Mouse (Mus musculus) heart, embryonic 10.5 days (tissue): ENCODE data around the gene Olfr345. TPM values are rescaled to one million over a fixed set of nuclear protein-coding genes. Genes with fewer than 3 reads are reported as not detected.

ENCODE experiments used
- DNase-seq: peaks from one replicate; pipeline ENCODE4 v3.0.0-alpha.2; 2017; ENCODE audit warnings: low spot score
- H3K27ac ChIP-seq: fragments of 300-500 bp; sonication (generic); 2 replicates; pipeline ENCODE4 v1.5.1; 2016; ENCODE audit warnings: mild to moderate bottlenecking
- H3K27me3 ChIP-seq: fragments of 300-500 bp; sonication (generic); 2 replicates; pipeline ENCODE4 v1.6.1; 2016; ENCODE audit warnings: mild to moderate bottlenecking; ENCODE audit not compliant: poor library complexity, insufficient read depth, severe bottlenecking
- H3K36me3 ChIP-seq: fragments of 300-500 bp; sonication (generic); 2 replicates; pipeline ENCODE4 v1.6.1; 2016; ENCODE audit warnings: mild to moderate bottlenecking, moderate library complexity
- H3K4me1 ChIP-seq: fragments of 300-500 bp; sonication (generic); 2 replicates; pipeline ENCODE4 v1.6.1; 2016; ENCODE audit warnings: mild to moderate bottlenecking
- H3K4me3 ChIP-seq: fragments of 300-500 bp; sonication (generic); 2 replicates; pipeline ENCODE4 v1.5.1; 2016; ENCODE audit warnings: mild to moderate bottlenecking, moderate library complexity
- H3K9me3 ChIP-seq: fragments of 300-500 bp; sonication (generic); 2 replicates; pipeline ENCODE4 v1.6.1; 2016; ENCODE audit warnings: mild to moderate bottlenecking, moderate library complexity
- WGBS: fragments of 180-500 bp; shearing (Covaris S2); methylation state at CpG from one replicate; pipeline ENCODE4 v1.1.7; 2016; 5-methylcytosine and 5-hydroxymethylcytosine counted together
- polyA plus RNA-seq: library from polyadenylated mRNA; unstranded; fragments of >200 nt; fragmentation: Nextera tagmentation; extraction: Ambion mirVana; gene quantifications from 2 replicates; pipeline ENCODE4 v1.2.1, GENCODE M21; 2016

Olfr345 gene
- polyA plus RNA-seq: not detected in 2 replicates

DNA sequence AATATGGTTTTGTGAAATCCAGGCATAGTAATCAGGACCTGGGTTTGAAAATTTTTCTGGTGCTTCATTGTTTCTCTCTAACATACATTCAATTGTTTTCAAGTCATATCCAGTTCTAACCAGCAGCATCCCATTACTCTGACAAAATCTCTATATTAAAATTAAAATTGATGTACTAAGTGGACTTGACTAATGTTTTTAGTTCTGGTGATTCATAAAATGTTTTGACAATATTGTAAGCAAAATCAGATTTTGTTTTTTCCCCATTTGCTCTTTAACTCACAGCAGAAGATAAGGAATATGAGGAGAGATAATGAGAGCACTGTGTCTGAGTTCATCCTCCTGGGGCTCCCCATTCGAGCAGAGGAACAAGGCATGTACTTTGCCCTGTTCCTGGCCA lies at the start of gene Olfr345:
Olfr345 (plus strand) TSS at position 301 of the 400 bp plus-strand sequence.
- Histone ChIP-seq H3K36me3 (no peaks in the 10 kb centered on the region), H3K4me1 (no peaks in the 10 kb centered on the region), H3K9me3 (peaks cover 6% of the 10 kb centered on the region; the same call in 1 of the 2 replicates), H3K27me3 (no peaks in the 10 kb centered on the region), H3K4me3 (no peak within 1 kb of the TSS), H3K27ac (no peak within 1 kb of the TSS)
- no peak for DNase-seq
- 71% methylated on average over 1 of the region's 1 CpGs for WGBS

DNA sequence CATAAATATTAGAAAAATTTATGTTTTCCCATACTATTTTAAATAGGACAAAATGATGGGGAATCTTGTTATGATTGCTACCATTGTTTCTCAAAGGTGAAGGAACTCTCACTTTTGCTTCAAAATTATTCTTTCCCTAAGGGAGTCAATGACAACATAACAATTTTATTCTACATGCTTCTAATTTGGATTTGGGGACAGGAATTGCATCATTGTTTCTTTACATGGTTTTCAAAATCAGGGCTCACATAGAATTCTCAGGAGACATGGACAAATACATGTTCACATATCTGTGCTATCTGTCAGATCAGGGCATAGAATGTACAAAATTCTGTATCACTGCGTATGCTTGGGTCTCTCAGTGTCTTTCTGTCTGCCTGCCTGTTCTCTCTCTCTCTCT lies 45.6 kb downstream of the Olfr345 start, which contains the start of gene Olfr346:
Olfr346 (plus strand) TSS at position 301 of the 400 bp plus-strand sequence.
- no peak for DNase-seq
- H3K4me1 ChIP-seq: no peaks in the 10 kb centered on the region
- H3K36me3 ChIP-seq: no peaks in the 10 kb centered on the region
- no peak within 1 kb of the TSS for H3K4me3 ChIP-seq
- WGBS: 95% methylated on average over 1 of the region's 1 CpGs
- H3K27me3 ChIP-seq: no peaks in the 10 kb centered on the region
- no peak within 1 kb of the TSS for H3K27ac ChIP-seq
- H3K9me3 ChIP-seq: peaks cover 7% of the 10 kb centered on the region

Other genes starting within 250 kb of the Olfr345 start
- not detected in 2 replicates for gene Olfr339, start 221.1 kb upstream of the Olfr345 start, polyA plus RNA-seq
- gene Olfr340, start 187.5 kb upstream of the Olfr345 start, polyA plus RNA-seq: not detected in 2 replicates
- not detected in 2 replicates for gene Olfr341, start 157.6 kb upstream of the Olfr345 start, polyA plus RNA-seq
- not detected in 2 replicates for gene Olfr342, start 115.0 kb upstream of the Olfr345 start, polyA plus RNA-seq
- not detected in 2 replicates for gene Olfr344, start 73.4 kb upstream of the Olfr345 start, polyA plus RNA-seq
- not detected in 2 replicates for gene Olfr346, start 45.7 kb downstream of the Olfr345 start, polyA plus RNA-seq
- gene Olfr347, start 91.9 kb downstream of the Olfr345 start, polyA plus RNA-seq: not detected in 2 replicates
- not detected in 2 replicates for gene Olfr348, start 144.2 kb downstream of the Olfr345 start, polyA plus RNA-seq
- gene Olfr50, start 150.5 kb downstream of the Olfr345 start, polyA plus RNA-seq: not detected in 2 replicates
- gene Olfr3, start 177.0 kb downstream of the Olfr345 start, polyA plus RNA-seq: not detected in 2 replicates
- gene Olfr350, start 206.3 kb downstream of the Olfr345 start, polyA plus RNA-seq: not detected in 2 replicates
- not detected in 2 replicates for gene Olfr351, start 222.6 kb downstream of the Olfr345 start, polyA plus RNA-seq
- gene Olfr352, start 228.4 kb downstream of the Olfr345 start, polyA plus RNA-seq: not detected in 2 replicates